Mouse (Mus musculus): ENCODE data around the gene Cux1.

DNA sequence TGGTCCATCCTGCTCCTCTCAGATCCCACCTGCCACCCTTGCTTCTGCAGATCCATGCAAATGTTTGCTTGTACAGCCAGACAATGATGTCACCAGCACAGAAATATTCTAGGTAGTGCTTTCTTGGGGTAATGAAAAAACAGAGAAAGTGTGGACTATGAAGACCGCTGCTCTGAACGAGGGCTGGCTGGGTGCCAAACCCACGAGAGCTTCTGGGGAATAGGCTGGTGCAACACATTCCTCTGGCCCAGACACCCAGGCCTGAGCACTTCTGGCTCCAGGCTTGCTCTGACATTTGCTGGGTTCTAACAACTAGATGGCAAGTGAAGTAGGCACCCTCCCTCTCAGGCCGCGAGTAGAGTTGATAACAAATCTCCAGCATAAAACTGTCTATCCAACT, 11.6 kb downstream of the Cux1 start:
- TF ChIP-seq CTCF (IDR thresholded peaks at IDR 0.05; ENCODE audit: insufficient read depth, low read length) (no peak), POLR2A (IDR thresholded peaks at IDR 0.05; ENCODE audit: borderline replicate concordance, extremely low read depth, low read depth, low read length) (no peak)
